Mouse (Mus musculus) neural tube, embryonic 12.5 days (tissue): ENCODE results near the gene Mnt. TPM values are rescaled to one million over a fixed set of nuclear protein-coding genes. Genes with fewer than 3 reads are reported as not detected.

Experiments
- ATAC-seq: fragments of 200-750 bp; cut with Nextera tagmentation; 2 replicates; pipeline ENCODE4 v1.8.0; 2017; ENCODE audit warnings: low read depth, mild to moderate bottlenecking, moderate TSS enrichment, moderate library complexity; ENCODE audit not compliant: low FRiP score
- H3K27ac ChIP-seq: fragments of 300-500 bp; sonication (generic); 2 replicates; pipeline ENCODE4 v1.5.1; 2016
- H3K27me3 ChIP-seq: fragments of 300-500 bp; sonication (generic); replicated peaks from 2 replicates; pipeline ENCODE4 v1.6.1; 2016; ENCODE audit warnings: mild to moderate bottlenecking
- H3K36me3 ChIP-seq: fragments of 300-500 bp; sonication (generic); 2 replicates; pipeline ENCODE4 v1.6.1; 2016; ENCODE audit warnings: mild to moderate bottlenecking
- H3K4me1 ChIP-seq: fragments of 300-500 bp; sonication (generic); 2 replicates; pipeline ENCODE4 v1.6.1; 2016
- H3K4me2 ChIP-seq: fragments of 300-500 bp; sonication (generic); replicated peaks from 2 replicates; pipeline ENCODE4 v1.6.1; 2016; ENCODE audit warnings: mild to moderate bottlenecking
- H3K4me3 ChIP-seq: fragments of 300-500 bp; sonication (generic); 2 replicates; pipeline ENCODE4 v1.5.1; 2016
- H3K9ac ChIP-seq: fragments of 300-500 bp; sonication (generic); 2 replicates; pipeline ENCODE4 v1.6.1; 2016; ENCODE audit warnings: mild to moderate bottlenecking
- H3K9me3 ChIP-seq: fragments of 300-500 bp; sonication (generic); 2 replicates; pipeline ENCODE4 v1.6.1; 2016; ENCODE audit warnings: mild to moderate bottlenecking
- WGBS: fragments of 180-500 bp; shearing (Covaris S2); methylation state at CpG from one replicate; pipeline ENCODE4 v1.1.7; 2016; 5-methylcytosine and 5-hydroxymethylcytosine counted together
- polyA plus RNA-seq: library from polyadenylated mRNA; unstranded; fragments of >200 nt; fragmentation: Nextera tagmentation; extraction: Ambion mirVana; gene quantifications from 2 replicates; pipeline ENCODE4 v1.2.1, GENCODE M21; 2016

The Mnt gene
- polyA plus RNA-seq, 1 experiment from 2014 or later = 9.0 TPM

DNA sequence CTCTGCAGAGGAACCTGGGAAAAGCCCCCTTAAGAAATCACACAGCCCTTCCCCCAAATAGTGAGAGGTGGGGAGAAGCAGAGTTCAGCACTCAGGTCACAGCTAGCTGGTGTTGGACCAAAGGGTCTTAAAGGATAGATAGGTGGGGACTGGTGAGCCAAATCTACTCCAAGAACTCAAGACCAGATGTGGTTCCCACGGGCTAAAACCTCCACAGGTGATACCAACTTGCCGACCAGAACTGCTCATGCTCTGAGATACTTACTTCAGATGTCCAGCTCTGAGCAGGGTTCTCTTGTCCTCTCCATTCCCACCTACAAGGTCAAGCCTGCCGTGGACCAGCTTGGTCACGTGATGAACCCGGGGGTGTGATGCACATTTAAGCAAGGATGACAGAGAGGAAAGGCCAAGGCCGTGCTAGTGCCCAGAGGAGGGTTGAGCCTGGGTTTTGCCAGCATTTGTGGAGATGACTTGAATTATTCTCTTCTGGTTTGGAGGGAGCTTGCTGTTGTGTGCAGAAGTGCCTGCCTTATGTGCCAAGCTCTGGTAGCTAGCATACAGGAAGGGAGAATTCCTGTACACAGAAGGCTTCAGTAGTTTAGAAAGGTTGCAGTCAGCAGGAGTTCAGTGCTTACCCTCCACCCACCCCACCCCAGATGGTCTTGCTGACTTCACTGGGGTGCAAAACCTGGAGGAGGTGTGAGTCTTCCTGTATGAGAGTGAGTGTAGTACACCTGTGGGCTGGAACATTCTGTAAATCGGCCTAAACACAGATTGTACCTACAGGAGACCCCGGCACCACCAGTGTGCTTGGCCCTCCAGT, 3.0 kb downstream of the Mnt start:
- Histone ChIP-seq H3K27ac (no peak overlapping the region), H3K4me2 (peak overlapping the region; percentile 90), H3K27me3 (no peaks in the 10 kb centered on the region), H3K4me1 (peaks cover 55% of the 10 kb centered on the region), H3K36me3 (0 out of 2 replicates have a peak, but pooled peaks cover 5% of the 10 kb centered on the region), H3K9ac (peak overlapping the region; percentile 92; the same call in 1 of the 2 replicates), H3K4me3 (no peak overlapping the region), H3K9me3 (no peaks in the 10 kb centered on the region)
- 87% methylated on average over 8 of the region's 8 CpGs for WGBS
- ATAC-seq = no peak

DNA sequence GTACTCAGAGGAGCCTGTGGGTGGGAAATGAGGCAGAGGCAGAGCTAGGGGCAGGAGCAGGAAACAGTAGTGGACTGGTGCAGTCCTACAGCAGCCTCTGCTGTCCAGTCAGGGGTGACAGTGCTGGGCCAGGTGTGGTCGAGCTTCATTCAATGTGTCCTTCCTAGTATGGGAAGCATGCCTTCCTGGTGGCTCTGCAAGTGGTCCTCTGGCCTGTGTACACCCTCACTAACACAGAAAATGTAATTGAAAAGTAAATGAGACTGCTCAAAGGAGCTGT, 3.6 kb downstream of the Mnt start:
- H3K36me3 ChIP-seq = 0 out of 2 replicates have a peak, but pooled peaks cover 5% of the 10 kb centered on the region
- 0 out of 2 replicates have a peak overlapping the region, but pooled peaks have one; percentile 13 for H3K9ac ChIP-seq
- peak overlapping the region; percentile 18 for H3K4me2 ChIP-seq
- H3K27ac ChIP-seq = no peak overlapping the region
- H3K4me3 ChIP-seq = no peak overlapping the region
- peaks cover 52% of the 10 kb centered on the region for H3K4me1 ChIP-seq
- 83% methylated on average over 1 of the region's 1 CpGs for WGBS
- ATAC-seq = no peak
- no peaks in the 10 kb centered on the region for H3K9me3 ChIP-seq
- H3K27me3 ChIP-seq = no peaks in the 10 kb centered on the region

DNA sequence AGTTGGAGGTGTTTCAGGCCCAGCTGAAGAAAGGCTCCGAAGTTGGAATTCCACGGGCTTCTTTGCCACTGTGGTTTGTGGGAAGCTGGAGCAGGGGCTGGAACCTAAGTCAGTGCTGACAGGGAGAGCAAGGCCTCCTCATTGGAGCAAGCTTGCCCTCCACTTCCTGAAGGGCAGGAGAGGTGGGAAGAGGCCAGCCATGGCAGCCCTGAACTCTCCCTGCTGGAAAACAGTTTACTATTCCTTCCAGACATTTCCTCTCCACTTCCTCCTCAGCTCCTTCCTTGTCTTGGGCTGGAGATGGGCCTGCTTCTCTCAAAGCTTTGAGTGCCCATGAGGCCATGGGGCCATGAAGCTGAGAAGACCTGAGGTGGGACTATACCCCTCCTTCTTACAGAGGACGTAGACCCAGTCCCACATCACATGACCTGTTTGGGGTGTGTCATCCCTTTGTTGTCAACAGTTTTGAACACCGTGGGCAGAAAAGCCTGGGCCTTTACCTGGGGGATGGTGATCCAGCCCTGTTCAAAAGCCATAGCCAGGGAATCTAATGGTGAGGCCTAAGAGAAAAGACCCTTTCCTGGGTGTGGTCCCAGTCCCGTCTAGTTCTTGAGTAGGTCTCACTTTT, 4.0 kb downstream of the Mnt start:
- H3K36me3 ChIP-seq = 0 out of 2 replicates have a peak, but pooled peaks cover 5% of the 10 kb centered on the region
- H3K4me3 ChIP-seq = no peak overlapping the region
- H3K27me3 ChIP-seq = no peaks in the 10 kb centered on the region
- no peaks in the 10 kb centered on the region for H3K9me3 ChIP-seq
- H3K4me1 ChIP-seq = peaks cover 48% of the 10 kb centered on the region
- ATAC-seq = no peak
- no peak overlapping the region for H3K27ac ChIP-seq
- H3K9ac ChIP-seq = no peak overlapping the region
- H3K4me2 ChIP-seq = no peak overlapping the region
- 65% methylated on average over 5 of the region's 5 CpGs for WGBS

DNA sequence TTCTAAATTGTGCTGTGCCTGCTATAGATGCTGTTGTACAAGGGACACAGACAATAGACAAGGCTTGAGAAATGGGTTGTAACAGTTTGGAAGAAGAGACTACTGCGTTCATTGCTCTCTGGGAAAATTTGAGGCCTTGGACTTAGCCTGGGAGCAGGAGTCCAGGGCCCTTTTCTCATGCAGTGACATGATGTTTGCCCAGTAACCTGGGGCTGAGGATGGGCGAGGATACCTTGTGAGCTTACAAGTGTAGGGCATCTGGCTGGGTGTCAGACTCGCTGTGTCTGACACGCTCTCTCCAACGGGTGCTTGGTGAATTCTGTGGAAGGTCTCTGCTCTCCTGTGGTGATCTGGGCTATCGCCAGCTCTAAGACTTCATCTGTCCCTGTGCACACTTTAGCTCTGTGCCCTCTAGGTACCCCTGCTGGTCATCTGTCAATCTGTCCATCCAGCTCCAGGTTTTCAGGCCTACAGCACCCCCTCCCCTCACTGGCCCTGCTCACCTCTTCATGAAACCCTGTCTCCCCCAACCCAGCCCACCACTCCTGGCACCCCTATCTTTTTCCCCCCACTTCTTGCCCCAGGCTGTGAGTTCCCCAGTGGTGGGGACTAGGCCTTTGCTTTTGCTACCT, 5.0 kb downstream of the Mnt start:
- 88% methylated on average over 6 of the region's 6 CpGs for WGBS
- Histone ChIP-seq H3K27ac (no peak overlapping the region), H3K27me3 (no peaks in the 10 kb centered on the region), H3K36me3 (0 out of 2 replicates have a peak, but pooled peaks cover 7% of the 10 kb centered on the region), H3K4me2 (no peak overlapping the region), H3K9me3 (no peaks in the 10 kb centered on the region), H3K4me3 (no peak overlapping the region), H3K4me1 (peaks cover 48% of the 10 kb centered on the region), H3K9ac (no peak overlapping the region)
- no peak for ATAC-seq

DNA sequence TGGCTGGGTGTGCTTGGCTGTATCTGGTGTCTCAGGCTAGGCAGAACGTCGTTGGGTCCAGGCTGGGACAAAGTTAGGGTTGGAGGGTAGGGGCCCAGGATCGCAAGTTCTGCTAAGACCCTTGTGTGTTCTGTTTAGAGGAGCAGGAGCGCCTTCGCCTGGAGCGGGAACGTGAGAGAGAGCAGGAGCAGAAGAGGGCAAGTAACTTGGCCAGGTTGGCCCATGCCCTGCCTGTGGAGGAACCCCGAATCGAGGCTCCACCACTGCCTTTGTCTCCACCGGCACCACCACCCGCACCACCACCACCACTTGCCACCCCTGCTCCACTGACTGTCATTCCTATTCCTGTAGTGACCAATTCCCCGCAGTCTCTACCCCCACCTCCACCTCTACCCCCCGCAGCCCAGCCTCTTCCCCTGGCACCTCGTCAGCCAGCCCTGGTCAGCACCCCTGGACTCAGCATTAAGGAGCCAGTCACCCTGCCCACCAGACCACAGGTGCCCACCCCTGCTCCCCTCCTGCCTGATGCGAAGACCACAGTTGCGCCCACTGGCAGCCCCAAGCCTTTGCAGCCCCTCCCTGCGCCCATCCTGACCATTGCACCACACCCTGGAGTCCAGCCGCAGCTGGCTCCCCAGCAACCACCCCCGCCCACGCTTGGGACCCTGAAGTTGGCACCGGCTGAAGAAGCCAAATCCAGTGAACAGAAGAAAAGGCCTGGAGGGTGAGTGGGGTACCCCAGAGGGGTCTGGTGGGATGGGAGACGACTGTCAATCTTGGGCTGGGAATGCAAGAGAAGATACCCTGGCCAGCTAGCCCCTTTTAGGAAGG, 5.7 kb downstream of the Mnt start:
- Histone ChIP-seq H3K36me3 (0 out of 2 replicates have a peak, but pooled peaks cover 7% of the 10 kb centered on the region), H3K9ac (peak overlapping the region; percentile 40; the same call in 1 of the 2 replicates), H3K9me3 (no peaks in the 10 kb centered on the region), H3K27ac (no peak overlapping the region), H3K4me2 (peak overlapping the region; percentile 84; the same call in 1 of the 2 replicates), H3K4me1 (peaks cover 48% of the 10 kb centered on the region), H3K27me3 (no peaks in the 10 kb centered on the region), H3K4me3 (no peak overlapping the region)
- 94% methylated on average over 22 of the region's 22 CpGs for WGBS
- no peak for ATAC-seq

DNA sequence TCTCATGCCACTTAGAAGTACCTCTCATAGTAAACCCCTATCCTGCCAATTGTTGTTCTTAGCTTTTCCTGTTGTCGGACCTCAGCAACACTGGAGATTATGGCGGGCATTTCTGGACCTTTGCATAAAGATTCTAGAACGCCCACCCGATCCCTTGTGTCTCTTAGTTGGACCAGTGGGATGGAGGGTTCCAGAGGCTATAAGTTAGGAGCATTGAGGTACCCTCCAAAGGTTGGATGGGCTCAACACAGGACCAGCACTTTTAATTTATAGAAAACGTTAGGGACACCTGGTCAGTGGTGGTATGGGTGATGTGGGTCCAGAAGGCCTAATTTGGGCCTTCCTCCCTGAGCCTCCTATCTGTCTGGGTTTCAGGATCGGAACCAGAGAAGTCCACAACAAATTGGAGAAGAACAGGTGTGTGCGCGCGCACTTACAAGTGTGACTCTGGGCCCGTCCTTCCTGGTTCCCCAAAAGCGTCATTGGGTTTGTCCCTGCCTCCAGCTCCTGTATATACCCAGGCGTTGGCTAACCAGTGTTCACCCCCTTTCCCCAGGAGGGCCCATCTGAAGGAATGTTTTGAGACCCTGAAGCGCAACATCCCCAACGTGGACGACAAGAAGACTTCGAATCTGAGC, 6.5 kb downstream of the Mnt start:
- ATAC-seq = 0 out of 2 replicates have a peak, but pooled peaks have one; percentile 1
- Histone ChIP-seq H3K27me3 (no peaks in the 10 kb centered on the region), H3K36me3 (peaks cover 11% of the 10 kb centered on the region), H3K4me1 (peaks cover 48% of the 10 kb centered on the region), H3K9ac (peak overlapping the region; percentile 65), H3K9me3 (no peaks in the 10 kb centered on the region), H3K4me2 (peak overlapping the region; percentile 84), H3K4me3 (peak overlapping the region; percentile 54), H3K27ac (0 out of 2 replicates have a peak overlapping the region, but pooled peaks have one; percentile 80)
- 45% methylated on average over 16 of the region's 16 CpGs for WGBS

DNA sequence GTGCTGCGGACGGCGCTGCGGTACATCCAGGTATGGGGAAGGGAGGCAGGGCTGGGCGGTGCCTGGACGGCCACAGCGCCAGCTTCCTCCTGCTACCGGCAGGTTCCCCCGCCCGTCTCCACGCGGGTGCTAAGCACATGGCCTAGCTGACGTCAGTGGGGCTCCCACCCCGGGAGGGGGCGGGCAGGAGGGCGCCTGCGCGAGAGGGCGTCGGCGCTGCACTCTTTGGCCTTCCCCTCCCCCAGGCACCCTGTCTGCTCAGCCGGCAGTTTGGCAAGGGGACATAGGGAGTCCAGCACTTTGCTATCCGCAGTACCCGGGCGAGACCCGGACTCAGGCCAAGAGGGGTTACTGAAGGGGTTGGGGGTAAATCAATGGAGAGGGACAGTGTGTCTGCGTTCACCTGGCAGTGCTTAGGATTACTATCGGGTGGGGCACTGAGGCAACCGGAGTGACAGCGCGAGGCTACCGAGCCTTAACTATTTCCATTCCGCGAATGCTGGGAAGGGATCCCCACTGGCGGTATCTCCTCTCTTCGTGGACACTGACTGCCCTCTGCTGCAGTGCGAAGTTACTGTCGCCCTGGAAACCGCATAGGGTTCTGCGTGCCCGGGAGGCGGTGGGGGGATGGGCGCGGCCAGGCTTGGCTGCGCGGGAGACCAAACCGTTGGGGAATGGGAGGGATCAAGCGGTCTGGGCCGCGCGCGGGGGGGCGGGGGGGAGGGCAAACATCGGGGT, 7.1 kb downstream of the Mnt start:
- ATAC-seq = peak; percentile 84
- Histone ChIP-seq H3K9me3 (no peaks in the 10 kb centered on the region), H3K36me3 (peaks cover 18% of the 10 kb centered on the region), H3K4me3 (peak overlapping the region; percentile 54), H3K9ac (peak overlapping the region; percentile 65), H3K4me2 (peak overlapping the region; percentile 84), H3K4me1 (peaks cover 43% of the 10 kb centered on the region), H3K27me3 (no peaks in the 10 kb centered on the region), H3K27ac (peak overlapping the region; percentile 80; the same call in 1 of the 2 replicates)
- WGBS = under 1% methylated on average over 53 of the region's 54 CpGs

DNA sequence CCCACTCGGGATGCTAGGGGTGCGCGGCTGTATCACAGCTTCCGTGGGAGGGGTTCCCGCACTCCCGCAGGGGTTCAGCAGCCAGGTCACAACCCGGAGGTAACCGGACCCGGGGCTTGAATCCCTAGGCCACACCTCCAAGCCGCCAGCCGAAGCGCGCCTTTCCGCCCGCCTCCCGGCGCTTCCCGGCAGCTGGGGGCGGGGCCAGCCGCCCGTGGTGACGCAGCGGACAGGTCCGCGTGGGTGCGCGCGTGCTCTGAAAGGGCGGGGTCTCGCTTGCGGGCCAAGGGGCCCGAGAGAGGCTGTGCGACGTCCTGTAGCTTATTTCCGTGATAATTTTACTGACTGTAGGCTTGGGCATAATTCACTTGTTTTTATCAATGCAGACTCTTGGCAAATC, 7.7 kb downstream of the Mnt start:
- Histone ChIP-seq H3K4me2 (peak overlapping the region; percentile 84), H3K9me3 (no peaks in the 10 kb centered on the region), H3K4me1 (peaks cover 37% of the 10 kb centered on the region), H3K27ac (peak overlapping the region; percentile 80; the same call in 1 of the 2 replicates), H3K4me3 (peak overlapping the region; percentile 54), H3K36me3 (peaks cover 24% of the 10 kb centered on the region), H3K27me3 (no peaks in the 10 kb centered on the region), H3K9ac (peak overlapping the region; percentile 65)
- WGBS = under 1% methylated on average over 35 of the region's 35 CpGs
- peak; percentile 66 for ATAC-seq

DNA sequence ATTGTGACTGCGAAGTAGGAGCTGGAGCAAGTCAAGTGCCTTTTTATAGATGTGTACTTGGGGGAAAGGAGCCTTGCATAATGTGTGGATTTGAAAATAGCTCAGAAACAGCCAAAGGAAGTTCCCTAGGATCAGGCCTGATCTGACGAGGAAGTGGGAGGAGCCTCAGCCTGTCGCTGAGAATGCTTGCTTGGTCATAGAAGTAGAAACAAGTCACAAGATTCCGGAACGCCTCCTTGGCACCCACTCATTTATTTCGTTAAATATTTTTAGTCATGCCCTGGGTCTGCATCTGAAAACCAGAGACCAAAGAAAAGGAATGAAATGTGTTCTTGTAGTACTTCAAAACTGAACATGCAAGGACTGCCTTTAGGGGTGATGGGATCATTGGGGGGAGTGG, 8.3 kb downstream of the Mnt start:
- H3K9me3 ChIP-seq = no peaks in the 10 kb centered on the region
- peaks cover 32% of the 10 kb centered on the region for H3K4me1 ChIP-seq
- no peak for ATAC-seq
- no peaks in the 10 kb centered on the region for H3K27me3 ChIP-seq
- no peak overlapping the region for H3K27ac ChIP-seq
- H3K4me2 ChIP-seq = peak overlapping the region; percentile 84
- no peak overlapping the region for H3K9ac ChIP-seq
- peaks cover 28% of the 10 kb centered on the region for H3K36me3 ChIP-seq
- H3K4me3 ChIP-seq = no peak overlapping the region
- WGBS = 52% methylated on average over 6 of the region's 6 CpGs

DNA sequence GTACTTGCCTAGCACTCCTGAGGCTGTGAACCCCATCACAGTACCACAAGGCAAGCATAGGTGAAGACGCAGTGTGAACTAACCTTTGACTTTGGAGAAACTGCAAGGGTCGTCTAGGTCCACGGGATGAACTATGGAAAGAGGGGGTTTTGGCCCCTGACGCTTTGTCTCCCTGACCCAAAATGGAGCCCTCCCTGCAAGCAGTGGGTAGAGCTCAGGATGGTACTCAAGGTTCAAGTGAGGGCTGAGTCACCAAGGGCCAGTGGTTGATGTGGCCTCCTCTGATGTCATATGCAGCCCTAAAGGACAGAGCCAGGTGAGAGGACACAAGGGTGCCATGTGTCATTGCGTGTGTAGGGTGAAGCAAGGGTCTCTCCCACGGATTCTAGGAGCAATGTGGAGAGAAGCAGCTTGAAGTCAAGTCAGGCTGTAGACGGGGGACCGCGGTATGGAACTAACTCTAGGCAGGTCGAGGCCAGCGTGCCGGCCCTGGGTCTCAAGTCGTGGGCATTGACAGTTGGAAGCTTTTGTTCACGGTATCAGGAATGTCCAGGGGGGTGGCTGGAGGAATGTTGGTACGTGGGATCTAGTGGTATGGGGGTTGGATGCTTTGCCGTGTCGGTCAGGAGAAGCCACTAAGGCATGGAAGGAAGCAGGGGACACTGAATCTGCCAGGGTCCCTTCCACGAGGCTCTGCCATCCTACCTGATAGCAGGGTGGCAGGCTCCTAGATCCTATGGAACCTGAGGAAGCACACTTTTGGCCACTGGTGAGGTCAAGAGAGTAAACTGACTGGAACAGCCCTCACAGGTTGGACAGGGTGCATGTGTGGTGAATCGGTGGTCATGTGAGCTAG, 9.4 kb downstream of the Mnt start:
- Histone ChIP-seq H3K4me1 (peaks cover 28% of the 10 kb centered on the region), H3K27ac (no peak overlapping the region), H3K4me2 (no peak overlapping the region), H3K9ac (no peak overlapping the region), H3K4me3 (no peak overlapping the region), H3K9me3 (no peaks in the 10 kb centered on the region), H3K27me3 (no peaks in the 10 kb centered on the region), H3K36me3 (peaks cover 40% of the 10 kb centered on the region)
- WGBS = 95% methylated on average over 19 of the region's 19 CpGs
- no peak for ATAC-seq
